Mouse (Mus musculus) heart, postnatal 4 days (tissue): ENCODE results near the gene Col13a1. TPM values are rescaled to one million over a fixed set of nuclear protein-coding genes. Genes with fewer than 3 reads are reported as not detected.

Experiments
- DNase-seq: peaks from one replicate; pipeline ENCODE4 v3.0.0; 2021
- total RNA-seq, 2 experiments: library from RNA; stranded (reverse); gene quantifications; 2 replicates each; pipeline ENCODE4 v1.2.3; 2021

Gene Col13a1
- total RNA-seq, 2 experiments from 2014 or later: 1.8 to 2.5 TPM

DNA sequence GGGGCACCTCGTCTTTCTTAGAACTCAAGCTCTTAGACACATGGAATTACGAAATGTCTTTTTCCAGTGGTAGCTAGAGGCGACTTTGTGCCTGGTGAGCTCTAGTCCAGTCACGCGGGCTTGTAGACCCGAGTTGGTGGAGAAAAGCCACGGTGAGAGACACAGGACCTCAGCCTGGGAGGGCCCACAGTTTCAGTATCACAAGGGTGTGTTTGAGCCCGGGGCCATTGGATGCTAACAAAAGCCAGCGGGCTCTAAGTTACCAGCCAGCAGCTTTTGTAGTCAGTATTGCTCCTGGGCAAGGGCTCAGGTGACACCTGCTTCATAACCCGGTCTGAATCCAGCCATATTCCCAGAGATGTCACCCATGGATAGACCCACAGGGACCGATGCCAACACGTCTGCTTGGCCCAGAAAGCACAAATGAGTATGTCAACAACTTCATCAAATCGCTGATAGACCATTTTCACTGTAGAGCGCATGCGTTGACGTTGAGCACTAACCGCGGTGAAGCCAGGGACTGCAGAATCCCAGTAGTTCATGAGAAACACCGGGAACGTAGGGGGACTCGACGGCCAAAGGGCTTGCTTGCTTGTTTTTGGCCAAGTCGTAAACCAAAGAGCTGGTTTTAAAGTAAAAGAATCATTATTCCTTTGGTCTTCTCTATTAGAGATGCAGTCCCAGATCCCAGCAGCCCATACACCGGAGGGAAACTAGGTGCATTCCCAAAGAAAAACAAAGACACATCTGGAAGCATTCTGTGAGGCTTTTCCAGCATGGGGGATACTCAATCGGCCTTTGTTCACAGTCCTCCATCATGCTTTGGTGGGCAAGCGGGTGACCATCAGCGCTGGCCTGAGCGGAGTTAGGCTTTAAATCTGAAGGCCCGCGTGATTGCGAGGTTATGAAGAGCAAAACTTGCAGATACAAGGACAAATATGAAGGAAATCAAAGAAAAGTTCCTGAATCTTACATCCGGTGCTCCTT is 150.7 kb downstream of the Col13a1 start:
- no peak for DNase-seq

DNA sequence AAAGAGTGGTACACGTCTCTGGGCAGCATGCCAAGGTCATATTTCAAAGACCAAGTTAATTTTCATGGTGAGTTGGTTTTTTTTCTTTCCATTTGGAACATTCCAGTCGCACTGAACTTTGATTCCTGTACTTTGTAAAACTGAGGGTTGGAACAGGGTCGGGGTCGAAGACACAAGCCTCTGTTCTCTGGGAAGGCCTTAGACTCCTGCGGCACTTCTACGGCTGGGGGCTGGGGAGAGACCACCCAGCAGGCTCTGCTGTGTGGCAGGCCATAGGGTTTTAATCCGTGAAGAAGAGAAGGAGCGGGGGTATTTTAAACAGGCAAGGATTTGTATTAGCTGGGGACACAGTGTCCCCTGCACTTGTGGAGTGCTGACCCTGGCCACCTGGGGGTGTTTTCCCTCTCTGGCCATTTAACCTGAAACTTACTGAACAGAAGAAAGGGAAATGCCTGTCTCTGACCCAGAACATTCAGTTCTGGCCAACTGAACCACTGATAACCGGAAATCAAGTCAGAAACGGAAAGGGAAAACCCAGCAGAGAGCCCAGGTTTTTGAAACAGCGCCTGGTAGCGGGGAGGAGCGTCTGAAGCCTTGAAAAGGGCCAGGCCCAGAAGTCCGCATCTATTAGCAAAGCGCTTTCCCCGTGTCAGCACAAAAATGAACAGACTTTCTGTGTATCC is 152.0 kb downstream of the Col13a1 start:
- no peak for DNase-seq

DNA sequence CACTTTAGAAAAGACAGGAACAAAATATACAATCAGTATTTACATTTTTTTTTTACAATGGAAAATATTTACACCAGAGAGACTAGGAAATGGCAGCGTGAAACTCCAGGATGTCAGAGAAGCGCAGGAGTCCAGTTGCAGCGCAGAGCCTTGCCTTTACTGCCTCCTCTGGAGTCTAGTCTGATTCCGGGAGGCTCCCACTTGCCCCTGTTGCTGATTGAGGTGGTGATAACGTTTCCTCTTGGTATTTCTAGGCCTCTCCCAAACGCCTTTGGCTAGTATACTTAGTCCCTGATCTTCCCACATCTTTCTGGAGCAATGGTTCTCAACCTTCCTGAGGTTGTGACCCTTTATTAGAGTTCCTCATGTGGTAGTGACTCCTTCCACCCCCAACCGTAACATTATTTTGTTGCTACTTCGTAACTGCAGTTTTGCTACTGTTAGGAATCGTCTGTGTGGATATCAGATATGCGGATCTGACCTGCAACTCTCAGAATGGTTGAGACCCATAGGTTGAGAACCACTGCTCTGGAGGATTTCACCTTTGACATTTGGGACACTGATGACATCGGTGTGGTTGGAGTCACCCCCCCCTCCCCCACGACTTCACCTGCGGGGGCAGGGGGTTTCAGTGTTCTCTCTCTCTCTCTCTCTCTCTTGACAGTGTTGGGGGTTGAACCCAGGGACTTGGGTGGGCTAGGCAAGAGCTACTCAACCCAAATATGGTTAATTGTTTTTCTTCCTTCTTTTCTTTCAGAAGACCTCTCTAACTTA is 152.7 kb downstream of the Col13a1 start:
- DNase-seq: no peak

DNA sequence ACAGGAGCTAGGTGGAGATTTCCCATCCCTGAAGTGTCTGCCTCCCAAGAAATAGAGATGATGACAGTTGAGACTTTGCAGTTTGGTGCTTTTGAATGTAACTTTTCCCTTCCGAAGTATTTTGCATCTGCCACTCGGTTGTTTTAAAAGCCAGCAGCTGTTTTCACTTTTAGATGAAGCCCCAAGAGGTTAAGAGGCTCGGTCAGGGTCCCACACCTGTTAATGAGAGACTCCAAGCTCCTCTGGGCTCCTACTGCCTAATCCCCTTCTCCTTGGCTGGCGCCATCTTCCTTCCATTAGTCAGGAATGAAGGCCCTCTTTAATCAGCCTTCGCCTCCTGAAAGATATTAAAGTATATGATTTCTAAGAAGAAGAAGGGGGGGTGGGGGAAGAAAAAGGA is 153.4 kb downstream of the Col13a1 start:
- DNase-seq: no peak

DNA sequence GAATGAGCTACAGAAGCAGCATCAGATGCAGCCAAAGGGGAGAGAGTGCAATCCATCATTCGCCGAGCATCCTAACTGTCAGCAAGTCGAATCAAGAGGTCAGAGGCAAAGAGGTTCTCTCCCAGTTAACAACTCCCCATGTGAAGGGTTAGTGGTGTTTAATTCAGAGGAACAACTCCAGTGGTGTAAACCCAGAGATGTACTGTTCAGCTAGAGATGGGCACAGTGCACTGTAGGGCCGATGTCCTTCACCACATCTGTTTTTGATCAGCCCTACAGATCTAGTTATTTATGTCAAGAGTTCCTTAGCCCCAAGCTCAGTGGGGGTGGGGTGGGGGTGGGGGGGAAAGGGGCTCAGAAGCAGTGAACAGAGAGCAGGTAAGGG is 155.2 kb downstream of the Col13a1 start:
- DNase-seq: no peak

DNA sequence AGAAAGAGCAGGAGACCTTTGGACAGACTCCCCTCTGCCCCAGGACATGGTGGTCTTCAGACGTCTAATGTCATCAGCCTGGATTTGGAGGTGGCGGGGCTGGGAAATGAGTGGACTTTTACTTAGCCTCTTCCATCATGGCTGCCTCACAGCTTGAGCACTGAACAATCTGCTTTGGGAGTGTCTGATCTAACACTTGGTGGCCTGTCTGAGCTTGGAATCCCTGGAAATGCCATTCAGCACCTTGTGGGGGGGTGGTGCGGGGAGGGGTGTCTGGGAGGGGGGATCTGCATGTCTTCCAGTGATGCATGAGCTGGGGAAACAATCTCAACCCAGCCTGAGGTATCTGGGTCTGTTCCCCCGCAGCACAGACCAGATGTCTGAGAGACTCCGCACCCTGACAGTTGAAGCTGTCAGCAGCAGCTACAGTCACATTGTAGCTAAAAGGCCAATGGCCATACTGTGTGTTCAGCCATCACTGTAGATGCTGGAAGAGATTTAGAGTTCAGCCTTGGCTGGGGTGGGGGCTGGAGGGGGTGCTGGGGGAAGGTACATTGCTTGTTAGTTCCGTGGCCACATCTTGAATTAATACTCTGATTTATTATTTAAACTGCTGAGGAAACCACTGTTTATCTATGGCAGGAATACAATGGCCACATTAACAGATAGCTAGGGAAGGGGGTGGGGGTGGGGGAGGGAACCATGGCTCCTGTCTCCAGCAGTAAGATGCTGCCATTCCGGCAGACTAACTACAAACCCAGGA is 155.8 kb downstream of the Col13a1 start:
- no peak for DNase-seq

DNA sequence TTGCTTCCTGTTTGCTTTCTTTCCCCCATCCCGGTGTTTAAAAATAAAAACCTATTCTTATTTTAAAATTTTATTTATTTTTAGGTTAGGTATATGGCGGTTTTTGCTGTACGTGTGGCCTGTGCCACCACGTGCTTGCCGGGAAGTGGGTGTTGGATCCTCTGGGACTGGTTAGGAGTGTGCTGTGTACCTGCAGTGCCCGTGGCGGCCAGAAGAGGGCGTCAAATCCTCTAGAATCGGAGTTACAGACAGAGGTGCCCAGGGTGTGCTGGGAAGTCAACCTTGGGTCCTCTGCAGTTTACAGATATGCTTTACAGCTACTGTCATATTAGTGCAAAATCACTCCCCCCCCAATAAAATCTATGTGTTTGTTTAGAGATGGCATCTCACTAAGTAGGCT is 158.9 kb downstream of the Col13a1 start:
- DNase-seq: no peak

DNA sequence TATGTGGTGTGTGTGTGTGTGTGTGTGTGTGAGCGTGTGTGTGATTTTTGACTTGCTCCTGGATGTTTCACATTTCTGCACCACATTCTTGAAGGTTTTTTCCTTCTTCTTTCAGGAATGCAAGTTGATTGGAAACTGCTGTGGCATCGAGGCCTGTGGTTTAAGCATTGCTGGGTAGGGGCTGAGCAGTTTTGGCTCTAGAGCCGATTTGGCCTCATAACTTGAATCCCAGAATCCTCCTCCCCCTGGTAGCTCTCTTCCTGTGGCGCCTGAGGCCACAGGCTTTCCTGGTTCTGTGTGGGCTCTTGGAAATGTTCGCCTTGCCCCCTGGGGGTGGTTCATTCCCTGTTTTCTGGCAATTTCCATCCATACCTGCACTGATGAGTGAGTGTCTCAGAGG is 166.9 kb downstream of the Col13a1 start:
- no peak for DNase-seq

DNA sequence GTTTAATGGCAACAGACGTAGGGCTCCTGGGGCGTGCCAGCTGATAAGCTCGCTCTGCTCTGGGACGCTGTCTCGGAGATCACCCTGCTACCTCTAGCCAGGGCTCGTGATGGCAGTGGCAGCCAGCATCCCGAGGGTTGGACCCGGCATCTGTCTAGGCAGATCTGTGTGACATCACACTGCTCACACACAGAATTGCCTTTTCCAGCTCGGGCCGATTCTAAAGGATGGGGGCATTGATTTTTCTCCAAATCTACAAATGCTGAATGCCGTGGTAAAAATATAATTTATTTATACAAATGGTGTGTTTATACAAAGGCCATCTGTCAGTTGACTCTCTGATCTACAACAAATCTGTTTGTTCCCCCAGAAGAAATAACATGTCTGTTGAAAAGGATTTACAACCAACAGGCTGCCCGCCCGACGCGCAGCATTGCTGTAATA is 180.8 kb downstream of the Col13a1 start:
- no peak for DNase-seq

DNA sequence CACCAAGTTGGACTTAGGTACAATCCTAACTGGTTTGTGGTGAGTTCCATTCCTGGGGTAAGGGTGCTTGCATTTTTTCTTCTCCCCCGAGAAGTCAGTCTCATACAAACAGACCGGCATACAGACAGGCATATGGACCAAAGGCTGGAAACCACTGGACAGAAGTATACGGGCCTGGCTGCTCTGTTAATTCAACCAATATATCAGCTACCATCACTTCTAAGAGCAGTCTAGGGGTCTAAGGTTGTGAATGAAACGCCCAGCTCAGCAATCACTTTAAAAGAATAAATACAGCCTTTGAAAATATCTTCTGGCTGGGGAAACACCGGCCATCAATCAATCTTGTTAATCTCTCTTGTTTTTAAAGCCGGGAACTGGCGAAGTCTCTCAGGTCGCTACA is 183.4 kb downstream of the Col13a1 start:
- DNase-seq: no peak

DNA sequence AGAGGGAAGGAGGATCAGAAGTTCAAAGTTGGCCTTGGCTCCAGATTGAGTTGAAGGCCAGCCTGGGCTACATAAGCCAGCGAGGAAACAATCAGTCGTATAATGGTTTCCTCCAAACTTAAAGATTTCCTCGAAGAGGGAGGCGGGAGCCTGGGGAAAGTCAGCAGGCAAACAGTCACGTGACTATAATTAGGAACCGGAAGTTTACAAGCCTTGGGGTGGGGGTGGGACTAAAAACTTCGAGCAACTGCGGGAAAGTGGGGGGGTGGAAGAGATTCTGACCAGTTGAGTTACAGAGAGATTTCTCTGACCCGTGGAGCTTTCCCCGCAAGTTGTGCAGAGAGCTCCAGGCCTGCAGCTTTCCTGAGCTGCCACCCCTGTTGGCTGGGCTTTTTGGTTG is 183.9 kb downstream of the Col13a1 start:
- no peak for DNase-seq

DNA sequence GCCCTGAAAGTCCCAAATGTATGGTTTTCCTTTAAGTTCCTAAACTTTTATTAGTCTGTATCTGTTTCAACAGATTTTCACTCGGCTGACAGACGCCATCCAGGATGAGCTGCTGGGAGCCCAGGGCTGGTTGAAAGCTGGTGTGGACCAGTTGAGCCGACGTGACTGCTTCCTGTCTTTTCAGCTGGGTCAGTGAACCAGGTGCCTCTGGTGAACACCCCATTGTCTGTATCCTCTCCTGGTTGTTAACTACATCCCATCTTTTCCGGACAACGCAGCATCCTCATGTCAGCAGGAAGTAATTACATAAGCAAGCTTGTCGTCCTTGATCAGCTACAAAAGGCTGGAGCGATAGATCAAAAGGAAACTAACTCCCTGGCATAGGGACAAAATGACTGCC is 185.9 kb downstream of the Col13a1 start:
- no peak for DNase-seq

DNA sequence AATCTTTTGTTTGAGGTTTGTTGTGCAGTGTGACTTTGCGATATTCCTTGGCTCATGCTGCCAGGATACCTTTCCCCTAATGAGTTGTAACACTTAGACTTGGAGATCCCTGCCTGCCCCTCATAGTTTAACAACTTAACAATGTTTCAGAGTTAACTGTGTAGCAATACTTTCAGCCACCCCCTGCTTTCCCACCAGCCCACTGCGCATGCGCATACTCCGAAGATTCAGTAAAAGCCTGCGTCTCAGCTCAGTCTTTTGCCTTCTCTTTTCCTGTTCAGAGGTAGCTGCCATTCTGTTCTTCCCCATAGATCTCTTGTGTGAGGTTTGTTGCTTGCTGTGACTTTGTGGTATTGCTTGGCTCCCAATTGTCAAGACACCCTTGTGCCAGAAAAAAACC is 190.4 kb downstream of the Col13a1 start:
- DNase-seq: no peak

Other genes starting within 250 kb of the Col13a1 start
- 10 to 100 TPM; 22.8 to 24.4 TPM for gene H2afy2, start 195.0 kb downstream of the Col13a1 start, total RNA-seq
- not detected for gene Neurog3, start 154.0 kb upstream of the Col13a1 start, total RNA-seq
- under 1 TPM; 0.70 to 0.86 TPM for gene Fam241b, start 164.8 kb upstream of the Col13a1 start, total RNA-seq